Mouse (Mus musculus) G1E (cell line): Measurements from ENCODE around the gene Fam222a.

Experiments
- CTCF ChIP-seq: IDR thresholded peaks from 2 replicates; pipeline ENCODE4 v1.5.1; 2012; ENCODE audit warnings: low read depth, low read length, inconsistent platforms, mixed read lengths
- GATA1 ChIP-seq: IDR thresholded peaks from 2 replicates; pipeline ENCODE4 v1.6.1; 2012; ENCODE audit warnings: borderline replicate concordance, low read length, inconsistent platforms, mixed read lengths
- TAL1 ChIP-seq: conservative IDR thresholded peaks from 2 replicates; pipeline ENCODE4 v1.6.1; 2012; ENCODE audit warnings: low read depth, low read length, inconsistent platforms, mixed read lengths

GRCm38 (mm10) chr5:114640809-114641208 lies 73.0 kb downstream of the Fam222a start:
- no peak for TF ChIP-seq TAL1
- TF ChIP-seq CTCF: no peak
- TF ChIP-seq GATA1: no peak
